Mouse (Mus musculus): ENCODE results near the gene Nol6. TPM values are rescaled to one million over a fixed set of nuclear protein-coding genes. Genes with fewer than 3 reads are reported as not detected.

Nol6 gene
- total RNA-seq, 2 experiments from 2014 or later = 94.2 to 94.3 TPM

DNA sequence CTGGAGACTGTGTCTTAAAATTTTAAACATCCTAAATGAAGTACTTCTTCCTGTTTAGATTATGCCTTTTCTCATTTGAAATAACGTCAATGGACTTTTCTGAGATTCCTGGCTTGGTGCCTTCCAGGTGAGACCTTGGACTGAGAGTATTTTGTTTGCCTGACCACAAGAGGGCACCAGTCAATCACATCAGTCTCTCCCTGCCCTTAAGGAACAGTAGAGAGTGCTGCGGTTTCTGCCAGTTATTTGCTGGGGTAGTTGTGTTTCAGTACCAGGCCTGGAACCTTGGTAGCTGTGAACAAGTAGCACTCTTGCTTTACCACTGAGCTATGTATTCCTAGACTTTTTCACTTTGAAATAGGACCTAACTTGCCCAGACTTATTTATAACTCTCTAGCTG, 5.2 kb upstream of the Nol6 start:
- DNase-seq (ENCODE audit: low spot score in 2 of 2) = peak; percentile 51 to 64

DNA sequence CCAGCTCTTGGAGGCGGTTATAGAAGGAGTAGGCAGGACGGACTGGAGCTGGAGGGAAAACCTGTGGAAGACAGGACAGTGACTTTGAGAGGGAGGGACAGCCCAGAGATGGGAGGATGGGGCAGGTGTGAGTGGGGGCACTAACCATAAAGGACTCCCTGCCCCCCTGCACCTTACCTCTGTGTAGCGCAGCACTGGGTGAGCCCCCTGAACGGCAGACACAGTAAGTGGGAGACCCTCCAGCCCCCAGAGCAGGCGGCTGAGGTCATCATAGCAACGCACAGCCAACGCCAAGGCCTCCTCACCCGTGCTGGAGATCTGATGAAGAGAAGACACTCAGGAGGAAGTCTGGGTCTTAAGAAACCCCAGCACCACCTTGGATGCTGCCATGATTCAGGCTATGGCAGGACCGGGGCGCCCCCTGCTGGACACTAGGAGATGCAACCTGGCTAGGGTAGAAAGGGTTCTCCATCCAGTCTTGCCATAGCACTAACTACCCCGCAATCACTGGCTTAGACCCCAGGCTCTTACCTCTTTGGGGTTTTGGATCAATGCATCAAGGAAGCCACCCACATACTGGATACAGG, 5.5 kb downstream of the Nol6 start:
- peak; percentile 54 to 71 for DNase-seq (ENCODE audit: low spot score in 2 of 2)

DNA sequence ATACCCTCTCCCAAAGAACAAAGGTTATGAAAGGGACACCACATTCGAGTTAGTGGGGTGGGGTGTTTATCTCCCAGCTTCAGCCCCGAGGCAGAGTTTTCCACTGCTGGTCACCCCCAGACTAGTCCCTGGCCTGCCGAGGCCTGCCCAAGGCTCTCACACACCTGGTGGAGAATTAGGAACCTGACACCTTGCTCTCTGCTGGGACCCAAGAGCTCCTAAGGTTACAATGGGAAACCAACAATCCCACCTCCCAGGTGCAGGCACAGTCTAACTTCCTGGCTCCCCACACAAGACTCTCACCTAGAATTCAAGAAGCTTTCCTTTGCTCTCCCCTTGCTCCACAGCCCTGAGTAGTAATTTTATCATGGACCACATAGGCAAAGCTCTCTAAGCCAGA, 7.4 kb downstream of the Nol6 start:
- no peak for DNase-seq (ENCODE audit: low spot score in 2 of 2)

DNA sequence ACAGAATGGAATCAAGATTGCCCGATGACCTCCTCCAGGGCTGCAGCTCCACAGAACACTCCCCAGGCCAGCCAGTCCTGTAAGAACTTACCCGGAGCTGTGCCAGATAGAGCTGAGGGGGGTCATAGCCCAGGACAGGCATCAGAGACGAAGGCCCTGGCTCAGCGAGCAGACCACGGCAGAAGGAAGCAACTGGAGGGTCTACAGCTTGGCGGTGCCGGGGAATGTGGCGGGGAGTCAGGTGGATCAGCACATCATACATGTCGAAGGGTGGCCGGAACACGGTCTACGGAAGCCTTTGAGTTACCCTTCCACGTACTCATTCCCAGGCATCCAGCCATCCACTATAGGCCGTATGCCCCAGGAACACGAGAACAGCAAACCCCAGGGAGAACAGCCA, 8.5 kb downstream of the Nol6 start:
- DNase-seq (ENCODE audit: low spot score in 2 of 2) = no peak

DNA sequence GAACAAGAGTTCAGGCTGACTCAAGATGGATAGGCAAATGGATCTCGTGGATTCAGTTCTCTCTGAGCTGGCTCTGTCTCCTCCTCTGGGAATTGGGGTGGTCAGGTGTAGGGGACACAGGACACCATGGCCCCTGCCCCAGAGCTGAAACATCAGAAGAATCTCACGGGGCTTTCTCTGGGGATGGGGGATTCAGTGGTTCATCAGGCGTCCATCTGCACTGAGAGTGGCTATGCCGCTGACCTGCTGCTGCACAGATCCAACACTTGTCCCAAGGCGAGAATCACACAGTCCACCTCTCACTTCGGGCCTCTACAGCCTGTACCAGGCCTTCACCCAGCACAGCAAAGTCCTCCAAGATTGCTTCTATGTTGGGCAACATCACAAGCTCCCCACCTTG, 9.2 kb downstream of the Nol6 start:
- no peak for DNase-seq (ENCODE audit: low spot score in 2 of 2)

DNA sequence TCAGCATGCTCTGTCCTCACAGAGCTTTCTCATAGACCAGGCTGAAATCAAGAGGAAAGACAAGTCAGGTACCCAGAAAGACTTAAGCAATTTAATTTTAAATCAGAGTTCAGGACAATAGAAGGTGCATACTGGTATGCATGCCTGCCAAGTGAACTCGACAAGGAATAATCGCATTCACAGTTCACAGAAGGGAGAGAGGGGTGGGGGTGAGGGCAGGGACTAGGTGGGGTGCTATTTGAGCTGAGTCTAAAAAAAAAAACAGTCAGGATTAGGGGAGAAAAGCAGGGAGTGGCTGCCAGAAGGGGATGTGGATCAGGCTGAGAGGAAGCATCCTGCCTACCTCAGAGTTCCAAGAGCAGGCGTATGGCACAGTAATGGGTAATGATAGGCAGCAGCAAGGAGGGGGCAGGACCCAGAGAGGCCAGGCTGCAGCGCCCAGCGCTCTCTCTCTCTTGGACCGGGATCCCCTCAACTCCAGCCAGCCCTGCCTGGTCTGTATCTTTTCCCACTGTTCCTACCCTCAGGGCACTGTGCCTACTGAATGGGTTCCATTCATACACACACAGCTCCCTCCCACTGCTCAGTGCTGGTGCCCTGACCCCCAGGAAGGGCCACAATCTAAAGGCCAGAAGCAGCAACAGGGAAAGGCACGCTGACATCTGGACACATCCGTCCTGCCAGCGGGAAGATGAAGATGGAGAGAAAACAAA, 9.7 kb downstream of the Nol6 start:
- no peak for DNase-seq (ENCODE audit: low spot score in 2 of 2)

DNA sequence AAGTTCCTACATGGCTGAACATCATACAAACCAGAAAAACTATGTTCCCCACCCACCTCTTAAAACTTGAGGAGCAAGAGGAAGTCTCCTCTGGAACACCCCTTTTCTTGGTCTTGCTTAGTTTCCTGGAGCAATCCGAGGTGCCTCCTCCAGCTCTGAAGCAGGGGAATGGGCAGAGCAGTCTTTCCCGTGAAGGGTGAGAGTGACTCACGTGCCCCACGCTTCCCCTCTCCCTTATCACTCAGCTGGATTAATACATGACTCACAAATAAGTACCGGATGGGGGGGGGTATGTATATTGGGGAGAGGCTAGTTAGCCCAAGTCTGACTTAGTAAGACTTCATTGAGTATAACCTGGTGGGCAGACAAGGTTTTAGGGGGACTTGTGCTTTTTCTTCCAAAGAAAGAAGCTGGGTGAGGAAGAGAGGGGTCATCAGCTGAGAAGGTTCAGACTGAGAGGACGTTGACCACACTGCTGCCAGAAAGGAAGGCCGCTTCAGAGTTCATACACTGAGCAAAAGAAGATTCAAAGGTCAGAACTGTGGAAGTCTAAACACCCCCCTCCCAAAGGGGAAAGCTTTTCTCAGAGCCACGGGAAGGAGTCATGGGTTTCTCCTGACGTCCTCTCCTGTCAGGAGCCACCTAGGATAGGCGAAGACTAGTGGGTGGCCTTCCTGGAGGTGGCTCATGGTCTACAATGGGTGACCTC, 15.4 kb downstream of the Nol6 start:
- DNase-seq (ENCODE audit: low spot score in 2 of 2) = no peak

DNA sequence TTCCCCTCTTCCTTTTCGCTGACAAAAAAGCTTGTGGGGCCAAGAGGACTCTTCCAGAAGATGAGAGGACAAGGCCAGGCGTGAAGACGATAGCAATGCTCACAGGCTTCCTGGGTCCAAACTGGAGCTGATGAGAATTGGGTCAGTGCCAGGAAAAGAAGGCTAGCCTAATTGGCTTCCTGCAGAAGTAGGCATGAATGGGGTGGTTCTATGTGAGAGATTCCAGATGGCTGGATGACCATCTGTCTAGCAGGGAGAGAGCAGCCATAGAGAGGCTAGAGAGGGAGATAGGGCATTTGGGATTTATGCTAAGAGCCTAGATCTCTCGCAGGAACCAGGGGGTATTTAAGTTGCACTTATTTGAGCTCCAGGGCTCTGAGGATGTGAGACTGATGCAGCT, 16.8 kb downstream of the Nol6 start:
- DNase-seq (ENCODE audit: low spot score in 2 of 2) = no peak

DNA sequence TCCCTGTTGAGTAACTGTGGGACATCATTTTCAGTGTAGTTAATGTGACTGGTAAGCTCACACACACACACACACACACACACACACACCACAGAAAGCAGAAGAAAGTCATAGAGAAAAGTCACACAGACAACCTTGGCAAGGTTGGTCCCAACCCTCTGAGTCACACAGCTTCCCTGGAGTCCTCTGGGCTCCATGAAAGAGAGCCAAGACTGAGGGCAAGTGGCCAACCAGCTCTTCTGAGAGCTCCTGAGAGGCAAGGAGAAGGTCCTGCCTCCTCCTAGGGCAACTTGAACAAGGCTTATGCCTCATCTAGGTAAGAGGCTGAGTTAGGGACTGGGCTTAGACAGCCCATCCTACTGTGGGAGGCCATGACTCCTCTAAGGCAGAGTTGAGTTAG, 21.4 kb downstream of the Nol6 start:
- DNase-seq (ENCODE audit: low spot score in 2 of 2) = no peak

DNA sequence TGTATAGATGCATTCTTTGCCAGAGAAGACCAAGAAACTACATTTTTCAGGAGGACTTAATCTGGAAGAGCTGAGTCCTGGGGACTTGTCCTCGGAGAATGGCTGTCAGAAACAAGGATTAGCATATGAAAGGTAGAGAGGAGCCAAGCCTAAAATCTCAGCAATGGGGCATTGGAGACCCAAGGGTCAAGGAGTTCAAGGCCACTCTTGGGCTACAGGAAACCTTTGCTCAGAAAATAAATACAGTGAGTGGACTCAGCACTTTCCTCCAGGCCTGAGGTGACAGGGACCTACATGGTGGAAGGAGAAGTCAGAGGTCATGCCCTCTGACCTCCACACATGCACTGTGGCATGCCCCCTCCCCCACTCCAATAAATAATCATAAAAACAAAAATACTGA, 23.3 kb downstream of the Nol6 start:
- DNase-seq (ENCODE audit: low spot score in 2 of 2) = no peak

DNA sequence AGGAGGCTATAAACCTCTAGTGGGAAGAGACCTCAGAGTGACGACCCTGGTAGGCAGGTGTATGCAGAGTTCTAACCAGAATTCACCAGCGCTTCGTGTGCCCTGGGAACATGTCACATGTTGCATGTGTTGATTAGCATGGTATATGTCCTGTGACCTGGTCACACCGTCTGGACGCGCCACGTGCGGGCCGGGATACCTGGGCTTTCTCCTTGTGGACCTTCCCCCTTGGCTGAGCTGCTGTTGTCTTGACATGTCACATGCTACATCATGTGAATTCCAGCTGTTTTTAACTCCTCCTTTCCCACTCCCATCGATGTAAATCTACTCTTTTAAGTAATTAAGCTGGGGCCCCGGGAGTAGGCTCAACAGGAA, 25.7 kb downstream of the Nol6 start:
- DNase-seq (ENCODE audit: low spot score in 2 of 2) = no peak

DNA sequence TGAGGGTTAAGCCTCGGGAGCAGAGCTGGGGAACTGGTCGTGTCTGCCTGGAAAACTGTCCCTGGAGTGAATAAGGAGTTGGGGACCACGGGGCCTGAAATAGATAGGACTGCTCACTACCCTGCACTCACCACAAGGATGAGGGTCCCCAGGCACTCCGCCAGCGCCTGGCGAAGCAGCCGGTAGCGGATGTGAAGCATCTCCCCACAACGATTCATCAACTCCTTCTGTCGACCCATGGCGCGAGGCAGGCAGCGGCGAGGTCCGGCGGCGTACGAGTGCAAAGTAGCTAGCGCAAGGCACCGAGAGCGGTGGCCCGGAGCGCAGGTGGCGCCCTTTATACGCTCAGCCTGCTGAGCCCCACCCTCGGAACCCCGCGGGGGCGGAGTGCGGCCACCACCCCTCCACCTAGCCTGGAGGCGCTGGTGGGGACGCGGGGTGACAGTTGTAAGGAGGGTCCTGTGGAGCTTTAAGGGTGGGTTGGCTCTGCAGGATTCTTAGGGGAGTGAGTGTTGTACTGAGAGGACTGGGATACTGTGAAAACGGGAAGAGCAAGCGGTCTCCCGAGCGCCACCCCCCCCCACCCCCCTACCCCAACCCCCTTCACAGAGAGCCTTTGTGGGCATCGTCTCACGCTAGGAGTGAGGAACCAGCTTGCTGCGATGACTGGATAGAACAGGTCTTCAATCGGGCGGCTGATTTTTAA, 26.2 kb downstream of the Nol6 start, which contains the start of gene Aqp3:
TSS of gene Aqp3 (minus strand) at position 313 of the 706 bp plus-strand sequence.
- DNase-seq (ENCODE audit: low spot score in 2 of 2) = peak in 1 of 2 experiments; percentile 8

DNA sequence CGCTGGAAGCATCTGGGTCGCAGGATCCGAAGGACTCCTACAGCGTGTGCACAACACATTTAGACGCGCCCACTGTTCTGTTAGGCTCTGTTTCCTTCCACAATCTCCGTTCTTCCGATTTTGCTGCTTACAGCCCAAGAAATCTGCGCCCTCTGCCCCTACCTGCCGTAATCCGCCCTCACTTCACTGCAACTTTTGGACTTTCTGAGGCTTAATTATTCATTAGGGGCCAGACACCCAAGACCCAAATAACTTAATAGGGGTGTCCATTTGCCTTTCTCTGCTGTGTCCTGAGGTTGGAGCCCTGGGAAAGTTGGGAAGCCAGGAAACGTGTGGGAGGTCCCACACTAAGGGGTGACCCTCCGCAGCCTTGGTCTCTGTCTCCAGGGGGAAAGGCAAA, 26.9 kb downstream of the Nol6 start:
- DNase-seq (ENCODE audit: low spot score in 2 of 2) = no peak

DNA sequence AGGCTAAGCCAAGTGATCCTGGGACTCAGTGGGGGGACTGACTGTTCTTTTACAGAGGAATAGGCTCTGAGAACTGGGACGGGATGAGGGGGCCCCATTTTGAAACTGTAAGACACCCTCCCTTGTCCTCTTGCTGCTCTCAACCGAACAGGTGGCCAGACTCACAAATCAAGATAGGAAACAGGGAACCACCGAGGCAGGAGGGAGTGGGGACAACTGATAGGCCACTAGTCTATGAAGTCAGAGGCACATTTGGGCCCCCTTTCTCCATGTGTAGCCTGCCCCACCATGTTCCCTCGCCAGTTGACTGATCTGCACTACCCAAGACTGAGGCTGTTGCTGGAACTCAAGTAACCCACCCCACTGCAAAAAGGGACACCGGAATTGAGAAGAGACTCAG, 27.5 kb downstream of the Nol6 start:
- no peak for DNase-seq (ENCODE audit: low spot score in 2 of 2)

DNA sequence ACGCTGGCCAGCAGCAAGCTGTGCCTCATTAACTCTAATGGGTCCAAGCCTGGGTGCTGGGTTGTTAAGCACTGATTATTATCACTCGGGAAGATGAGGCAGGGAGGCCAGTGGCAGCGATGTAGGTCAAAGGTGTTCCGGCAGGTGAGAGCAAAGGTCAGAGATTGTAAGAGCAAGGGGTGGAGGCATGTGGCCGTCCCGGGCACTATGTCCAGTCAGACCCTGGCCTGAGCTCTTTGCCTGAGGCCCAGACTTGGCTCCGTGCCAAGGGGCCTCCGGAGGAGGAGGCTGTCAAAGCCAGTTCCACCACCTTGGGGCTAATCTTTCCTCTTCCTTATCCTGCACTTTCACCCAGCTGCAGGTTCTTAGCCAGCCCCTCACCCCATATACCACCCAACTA, 28.1 kb downstream of the Nol6 start:
- DNase-seq (ENCODE audit: low spot score in 2 of 2) = no peak

DNA sequence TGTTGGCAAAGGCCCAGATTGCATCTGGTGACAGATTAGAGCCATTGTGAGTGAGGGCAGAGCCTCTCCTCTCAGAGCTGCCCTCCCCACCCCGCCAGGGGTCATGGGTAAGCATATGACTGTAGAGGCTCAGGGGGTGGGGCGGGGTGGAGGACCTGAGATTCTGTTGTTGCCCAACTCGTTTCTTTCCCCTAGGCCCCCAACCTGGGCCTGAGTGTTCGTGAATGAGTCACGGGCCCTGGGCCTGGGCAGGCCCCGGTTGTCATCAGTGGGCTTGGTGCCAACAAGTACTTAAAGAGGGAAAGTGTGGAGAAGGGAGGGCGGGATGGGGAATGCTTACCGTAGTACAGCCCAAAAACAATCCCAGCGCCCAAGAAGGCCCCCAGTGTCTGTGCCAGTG, 29.9 kb downstream of the Nol6 start:
- DNase-seq (ENCODE audit: low spot score in 2 of 2) = no peak

DNA sequence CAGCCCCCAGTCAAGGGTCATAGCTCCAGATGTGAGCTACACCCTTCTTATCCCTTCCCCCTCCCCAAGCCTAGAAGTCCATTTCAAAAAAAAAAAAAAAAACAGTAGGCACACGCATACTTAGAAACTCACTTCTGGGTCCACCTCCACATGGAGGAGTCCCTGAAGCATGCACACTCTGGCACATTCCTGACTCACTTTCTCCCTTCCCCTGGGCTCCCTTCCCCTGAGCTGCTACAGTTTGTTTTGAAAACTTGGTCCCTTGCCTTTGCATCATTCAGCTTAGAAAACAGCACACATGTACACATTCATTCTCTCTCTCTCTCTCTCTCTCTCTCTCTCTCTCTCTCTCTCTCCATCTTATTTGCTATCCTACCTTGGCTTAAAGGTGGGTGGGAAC, 31.3 kb downstream of the Nol6 start:
- DNase-seq (ENCODE audit: low spot score in 2 of 2) = no peak

DNA sequence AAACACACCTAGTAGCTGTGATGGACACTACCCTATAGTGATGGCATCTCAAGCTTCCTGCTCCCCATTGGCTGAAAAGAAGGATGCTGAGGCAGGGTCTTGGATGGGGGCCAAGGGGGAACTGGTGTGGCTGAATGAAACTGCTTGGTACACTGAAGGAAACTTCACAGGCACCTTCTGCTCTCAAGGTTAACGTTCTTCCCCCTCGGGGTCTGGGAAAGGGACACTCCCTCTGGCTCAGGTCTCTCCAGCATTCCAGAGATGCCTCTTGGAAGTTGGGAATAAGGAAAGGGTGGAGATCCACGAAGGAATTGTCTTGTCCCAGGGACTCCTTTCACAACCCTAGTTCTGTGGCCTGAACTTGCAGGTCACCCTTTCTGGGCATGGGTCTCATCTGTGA, 32.9 kb downstream of the Nol6 start:
- DNase-seq (ENCODE audit: low spot score in 2 of 2) = no peak

DNA sequence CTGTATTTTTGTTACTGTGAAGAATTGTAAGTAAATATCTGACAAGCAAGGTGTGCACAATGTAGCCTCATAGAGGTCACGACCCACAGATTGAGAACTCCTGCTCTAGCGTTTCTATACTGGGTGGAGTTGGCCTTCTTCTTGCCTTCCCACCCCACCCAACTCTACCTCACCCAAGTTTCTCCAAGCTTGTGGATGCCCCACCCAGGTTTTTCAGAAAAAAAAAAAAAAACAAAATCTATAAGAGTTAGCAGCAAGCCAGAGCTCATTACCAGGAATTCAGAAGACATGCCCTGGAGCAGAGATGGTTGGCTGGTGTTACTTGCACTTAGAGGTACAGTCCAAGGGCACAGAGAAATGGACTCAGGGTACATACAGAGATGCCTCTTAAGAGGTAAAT, 34.5 kb downstream of the Nol6 start:
- DNase-seq (ENCODE audit: low spot score in 2 of 2) = no peak

DNA sequence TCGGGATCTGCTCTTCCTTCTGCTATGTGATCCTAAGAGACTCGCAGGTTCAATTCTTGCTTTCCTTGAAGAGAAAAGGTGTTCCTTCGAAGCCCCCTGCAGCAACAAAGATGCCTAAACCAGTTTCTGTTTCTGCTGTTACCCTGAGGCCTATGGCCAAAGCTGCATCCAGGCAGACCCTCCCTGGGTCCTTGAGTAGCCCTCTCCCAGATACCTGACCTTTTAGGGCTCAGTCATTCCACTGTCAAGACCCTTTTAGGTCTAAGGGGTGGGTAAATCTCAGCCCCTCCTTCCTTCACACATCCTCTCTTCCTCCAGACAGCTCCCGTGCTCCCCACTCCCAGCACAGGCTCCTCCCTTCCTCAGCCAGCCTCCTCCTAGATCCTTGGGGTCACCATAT, 35.1 kb downstream of the Nol6 start:
- no peak for DNase-seq (ENCODE audit: low spot score in 2 of 2)

DNA sequence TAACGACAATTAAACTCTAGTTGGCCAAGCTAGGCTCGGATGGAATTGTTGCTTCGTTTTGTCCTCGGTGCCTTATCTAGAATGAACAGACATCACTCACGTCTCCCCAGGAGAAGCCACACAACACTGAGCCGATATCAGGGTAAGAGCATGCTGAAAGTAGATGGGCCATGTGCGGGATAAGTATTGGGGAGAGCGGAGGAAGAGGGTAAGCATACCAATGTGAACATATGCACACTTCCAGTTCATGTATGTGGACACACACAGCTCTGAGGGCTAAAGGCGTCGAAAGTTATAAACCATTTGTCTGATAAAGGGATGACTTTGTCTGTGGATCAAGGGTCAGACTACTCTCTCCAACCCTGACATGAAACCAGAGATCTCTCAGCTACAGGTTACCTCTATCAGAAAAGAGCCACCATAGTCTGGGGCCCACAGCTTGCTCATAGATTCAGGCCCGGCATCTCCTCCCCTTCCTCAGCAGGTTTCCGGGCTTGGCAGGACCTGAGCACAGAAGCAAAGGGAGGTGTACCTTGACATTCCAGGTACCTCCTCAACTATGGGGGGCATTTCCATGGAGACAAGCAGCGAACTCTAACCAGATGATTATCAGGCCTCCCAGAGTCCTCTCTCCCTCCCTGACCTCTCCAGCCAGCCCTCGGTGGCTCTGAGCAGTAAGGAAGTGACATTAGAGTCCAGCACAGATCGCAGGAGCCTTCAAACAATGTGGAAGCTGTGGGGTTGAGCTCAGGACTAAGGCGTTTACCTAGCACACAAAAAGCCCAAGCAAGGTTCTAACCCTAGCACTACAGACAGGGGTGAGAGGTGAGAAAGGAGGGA, 36.6 kb downstream of the Nol6 start:
- no peak for DNase-seq (ENCODE audit: low spot score in 2 of 2)
